Mouse (Mus musculus) kidney, adult 11 months (tissue): ENCODE measurements around the gene Zc4h2.

Experiments used
- DNase-seq: peaks from one replicate; pipeline ENCODE4 v3.0.0; 2022

The Zc4h2 gene

DNA sequence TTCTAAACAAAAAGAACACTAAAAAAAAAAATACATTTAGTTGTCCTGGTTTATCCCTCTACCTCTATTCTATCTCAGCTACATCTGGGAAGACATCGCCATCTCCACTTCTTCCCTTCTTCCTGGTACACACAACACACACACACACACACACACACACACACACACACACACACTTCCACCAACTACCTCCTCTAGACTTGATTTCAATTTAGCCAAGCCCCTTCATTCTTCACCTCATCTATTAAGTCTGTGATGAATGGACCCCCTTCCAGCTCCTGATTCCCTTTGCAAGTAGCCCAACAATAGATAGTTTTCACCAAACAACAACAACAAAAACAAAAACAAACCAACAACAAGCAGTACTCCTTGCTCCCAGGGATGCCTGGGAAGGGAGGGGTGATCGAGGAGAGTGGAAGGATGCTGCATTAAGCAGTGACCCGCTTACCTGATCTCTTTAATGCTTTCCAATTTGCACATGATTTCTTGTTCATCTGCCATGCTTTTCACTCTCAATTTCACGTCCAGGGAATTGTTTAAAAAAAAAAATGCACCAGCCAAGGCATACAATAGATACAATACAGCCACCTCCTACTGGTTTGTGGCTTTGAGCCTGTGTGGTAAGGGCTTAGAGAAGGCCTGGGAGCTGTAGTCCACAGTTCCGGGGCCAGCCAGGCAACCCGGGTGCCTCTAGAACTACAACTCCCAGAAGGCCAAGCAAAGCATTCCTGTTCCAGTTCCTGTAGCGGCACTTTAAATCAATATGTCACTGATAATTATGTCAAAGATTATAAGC, at the start of gene Zc4h2:
TSS of gene Zc4h2 (minus strand) at position 706 of the 796 bp plus-strand sequence.
- DNase-seq = peak; percentile 84

GRCm38 (mm10) chrX:95687119-95687518, 28.8 kb upstream of the Zc4h2 start:
- DNase-seq = no peak

DNA sequence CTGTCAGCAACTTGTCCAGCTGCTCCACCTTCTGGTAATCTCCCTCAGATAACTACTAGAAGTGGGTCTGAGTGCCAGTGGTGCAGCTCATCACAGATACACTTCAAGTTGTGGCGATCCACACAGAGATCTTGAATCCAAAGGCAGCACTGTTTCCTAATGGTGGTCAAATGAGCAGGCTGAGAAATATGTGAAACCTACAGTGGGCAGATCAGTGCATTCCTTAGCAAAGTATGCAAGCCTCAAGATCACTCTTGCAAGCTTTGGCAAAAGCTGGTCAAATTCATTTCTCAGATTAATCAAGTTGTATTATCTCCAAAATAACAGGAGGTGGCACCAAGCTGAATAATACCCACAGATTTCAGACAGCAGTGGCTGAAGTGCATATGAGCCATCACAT, 23.9 kb upstream of the Zc4h2 start:
- no peak for DNase-seq

GRCm38 (mm10) chrX:95658600-95659084, 333 bp upstream of the Zc4h2 start:
- no peak for DNase-seq

DNA sequence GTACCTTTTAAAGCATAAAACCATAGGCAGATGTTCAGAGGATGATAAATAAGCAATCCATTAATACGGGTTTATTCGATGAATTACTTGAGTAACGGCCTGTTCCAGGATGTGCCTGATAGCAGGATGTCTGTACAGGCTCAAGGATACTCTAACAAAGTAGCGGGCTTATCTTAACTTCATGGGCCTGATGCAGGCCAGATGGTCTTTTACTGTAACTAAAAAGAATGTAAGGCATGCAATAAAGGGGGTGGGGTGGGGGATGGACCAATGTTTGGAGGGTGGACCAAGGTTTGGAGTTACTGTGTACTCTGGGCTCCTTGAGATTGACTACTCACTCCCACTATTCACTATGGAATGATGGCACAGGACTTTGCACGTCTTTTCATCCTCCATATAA, 57.7 kb downstream of the Zc4h2 start:
- no peak for DNase-seq
